Comparison of ENCODE assay signal across 31 mouse cellular contexts in genomic region chr11:87566501-87566900, GRCm38 (mm10). TPM values are rescaled to one million over a fixed set of nuclear protein-coding genes. Genes with fewer than 3 reads are reported as not detected.
DNase-seq lines count a peak whose midpoint lies in the region; ATAC-seq and TF ChIP-seq lines count a peak whose summit lies in the region.
"Had no signal": no experiment of that assay in that cellular context is flagged by ENCODE, and none has a peak within 500 bp of the region (broad histone marks: within the 10 kb centered on the region; RNA-seq: fewer than 3 reads in every experiment).

Gene Gm11492, plus strand, starts transcription at chr11:87566653.

- H3K27ac ChIP-seq in heart, adult 2 months, result peak within 1 kb of the TSS; percentile 81
- no peak within 1 kb of the TSS for H3K27ac ChIP-seq in heart, embryonic 10.5 days
- H3K27ac ChIP-seq in heart, embryonic 16.5 days (ENCODE audit: low read length), result peak within 1 kb of the TSS; percentile 35; the same call in 1 of the 2 replicates
- H3K27ac ChIP-seq in heart, embryonic 12.5 days (ENCODE audit: poor library complexity, severe bottlenecking), result no peak within 1 kb of the TSS
- peak within 1 kb of the TSS; percentile 99 for H3K27ac ChIP-seq in brown adipose tissue, adult 24 weeks (replicated peaks; ENCODE audit: low read depth, low read length)
- H3K27ac ChIP-seq in midbrain, embryonic 15.5 days, result no peak within 1 kb of the TSS
- H3K27ac ChIP-seq: embryonic facial prominence, embryonic 10.5 days; embryonic facial prominence, embryonic 13.5 days; forebrain, embryonic 12.5 days; forebrain, embryonic 15.5 days; hindbrain, embryonic 12.5 days; hindbrain, embryonic 15.5 days had no signal

- TF ChIP-seq POLR2A in heart, adult 2 months (IDR thresholded peaks at IDR 0.05; ENCODE audit: insufficient read depth, low read depth, low read length), result peak; percentile 23; the same call in 1 of the 2 replicates

- TF ChIP-seq EP300 in heart, adult 2 months (IDR thresholded peaks at IDR 0.05; ENCODE audit: insufficient read depth, low read depth, low read length), result no peak

- H3K4me2 ChIP-seq in heart, embryonic 16.5 days (ENCODE audit: low read depth, low read length), result no peak within 1 kb of the TSS
- H3K4me2 ChIP-seq in heart, embryonic 12.5 days, result no peak within 1 kb of the TSS
- no peak within 1 kb of the TSS for H3K4me2 ChIP-seq in midbrain, embryonic 15.5 days
- H3K4me2 ChIP-seq: embryonic facial prominence, embryonic 13.5 days; forebrain, embryonic 12.5 days; forebrain, embryonic 15.5 days; hindbrain, embryonic 12.5 days; hindbrain, embryonic 15.5 days had no signal

- intact Hi-C loops in heart, adult 2 months (cut with DNase I), result no loop called here

- 47% methylated on average over 3 of the region's 3 CpGs for WGBS in heart, adult 2 months
- WGBS in heart, embryonic 10.5 days, result 72% methylated on average over 3 of the region's 3 CpGs
- 54% methylated on average over 3 of the region's 3 CpGs for whole genome bisulfite sequencing in heart, embryonic 16.5 days
- WGBS in heart, embryonic 12.5 days, result 69% methylated on average over 3 of the region's 3 CpGs
- WGBS in midbrain, embryonic 15.5 days, result 83% methylated on average over 3 of the region's 3 CpGs

- TF ChIP-seq CTCF in heart, adult 2 months (IDR thresholded peaks at IDR 0.05), result no peak

- no peak within 1 kb of the TSS for H3K4me3 ChIP-seq in heart, adult 2 months
- H3K4me3 ChIP-seq in heart, embryonic 10.5 days, result no peak within 1 kb of the TSS
- no peak within 1 kb of the TSS for H3K4me3 ChIP-seq in heart, embryonic 16.5 days (ENCODE audit: low read length)
- H3K4me3 ChIP-seq in heart, embryonic 12.5 days, result no peak within 1 kb of the TSS
- no peak within 1 kb of the TSS for H3K4me3 ChIP-seq in brown adipose tissue, adult 24 weeks (ENCODE audit: insufficient read depth, low read depth, low read length)
- H3K4me3 ChIP-seq in midbrain, embryonic 15.5 days, result no peak within 1 kb of the TSS
- H3K4me3 ChIP-seq: embryonic facial prominence, embryonic 10.5 days; embryonic facial prominence, embryonic 13.5 days; erythroblast, embryonic 14.5 days; forebrain, embryonic 12.5 days; forebrain, embryonic 15.5 days; hindbrain, embryonic 12.5 days; hindbrain, embryonic 15.5 days had no signal

- H3K27me3 ChIP-seq in heart, adult 2 months (ENCODE audit: control insufficient read depth, insufficient read depth, low read length), result no peaks in the 10 kb centered on the region
- no peaks in the 10 kb centered on the region for H3K27me3 ChIP-seq in heart, embryonic 10.5 days (ENCODE audit: insufficient read depth, poor library complexity, severe bottlenecking)
- no peaks in the 10 kb centered on the region for H3K27me3 ChIP-seq in heart, embryonic 16.5 days (ENCODE audit: control insufficient read depth, insufficient read depth, low read length)
- no peaks in the 10 kb centered on the region for H3K27me3 ChIP-seq in heart, embryonic 12.5 days (replicated peaks)
- H3K27me3 ChIP-seq in midbrain, embryonic 15.5 days (replicated peaks), result no peaks in the 10 kb centered on the region
- H3K27me3 ChIP-seq: embryonic facial prominence, embryonic 13.5 days; forebrain, embryonic 12.5 days; forebrain, embryonic 15.5 days; hindbrain, embryonic 12.5 days; hindbrain, embryonic 15.5 days had no signal

- DNase-seq in heart, adult 2 months, result no peak
- DNase-seq in heart, embryonic 10.5 days (ENCODE audit: low spot score), result no peak
- DNase-seq: adrenal gland, adult 2 months; adrenal gland, postnatal 14 days; cerebellum, adult 11-12 months; cerebellum, adult 8-10 months; cerebellum, postnatal 10 days; cerebellum, postnatal 36 days; embryo, embryonic 11 days; gastrocnemius, postnatal 10 days; kidney, adult 2 months had no signal

- no peak within 1 kb of the TSS for H3K9ac ChIP-seq in heart, adult 2 months (ENCODE audit: low read depth, low read length)
- H3K9ac ChIP-seq in heart, embryonic 16.5 days (ENCODE audit: low read length), result no peak within 1 kb of the TSS
- H3K9ac ChIP-seq in heart, embryonic 12.5 days, result no peak within 1 kb of the TSS
- no peak within 1 kb of the TSS for H3K9ac ChIP-seq in midbrain, embryonic 15.5 days
- H3K9ac ChIP-seq: embryonic facial prominence, embryonic 13.5 days; forebrain, embryonic 12.5 days; forebrain, embryonic 15.5 days; hindbrain, embryonic 12.5 days; hindbrain, embryonic 15.5 days had no signal

- ATAC-seq in heart, embryonic 16.5 days (replicated peaks; ENCODE audit: extremely low read depth, insufficient read depth, low FRiP score), result no peak
- no peak for ATAC-seq in heart, embryonic 12.5 days (ENCODE audit: insufficient number of reproducible peaks, low FRiP score)
- no peak for ATAC-seq in midbrain, embryonic 15.5 days (replicated peaks)
- ATAC-seq: CD4-positive, CD25-positive, alpha-beta regulatory T cell, adult 4 months; forebrain, embryonic 15.5 days; intestine, postnatal 0 days had no signal

- no peaks in the 10 kb centered on the region for H3K79me2 ChIP-seq in heart, adult 2 months (replicated peaks; ENCODE audit: control insufficient read depth, insufficient read depth, low read length)

- H3K4me1 ChIP-seq in heart, adult 2 months (ENCODE audit: control insufficient read depth, insufficient read depth, low read length), result peaks cover 22% of the 10 kb centered on the region
- peaks cover 34% of the 10 kb centered on the region for H3K4me1 ChIP-seq in heart, embryonic 10.5 days
- H3K4me1 ChIP-seq in heart, embryonic 16.5 days (ENCODE audit: control insufficient read depth, insufficient read depth, low read length), result peaks cover 19% of the 10 kb centered on the region
- H3K4me1 ChIP-seq in heart, embryonic 12.5 days (replicated peaks), result peaks cover 27% of the 10 kb centered on the region
- peaks cover 34% of the 10 kb centered on the region for H3K4me1 ChIP-seq in brown adipose tissue, adult 24 weeks (ENCODE audit: control insufficient read depth, insufficient read depth, insufficient read length, low read length)
- no peaks in the 10 kb centered on the region for H3K4me1 ChIP-seq in midbrain, embryonic 15.5 days
- H3K4me1 ChIP-seq: forebrain, embryonic 12.5 days; forebrain, embryonic 15.5 days; hindbrain, embryonic 12.5 days; hindbrain, embryonic 15.5 days had no signal

- H3K36me3 ChIP-seq in heart, adult 2 months (ENCODE audit: control insufficient read depth, insufficient read depth, low read length), result peaks cover 2% of the 10 kb centered on the region; the same call in 1 of the 2 replicates
- no peaks in the 10 kb centered on the region for H3K36me3 ChIP-seq in heart, embryonic 10.5 days
- no peaks in the 10 kb centered on the region for H3K36me3 ChIP-seq in heart, embryonic 16.5 days (ENCODE audit: control insufficient read depth, insufficient read depth)
- H3K36me3 ChIP-seq in heart, embryonic 12.5 days, result no peaks in the 10 kb centered on the region
- no peaks in the 10 kb centered on the region for H3K36me3 ChIP-seq in midbrain, embryonic 15.5 days (replicated peaks)
- H3K36me3 ChIP-seq: embryonic facial prominence, embryonic 10.5 days; embryonic facial prominence, embryonic 13.5 days; forebrain, embryonic 12.5 days; forebrain, embryonic 15.5 days; hindbrain, embryonic 12.5 days; hindbrain, embryonic 15.5 days had no signal

- no peaks in the 10 kb centered on the region for H3K9me3 ChIP-seq in heart, embryonic 10.5 days
- H3K9me3 ChIP-seq in heart, embryonic 16.5 days (replicated peaks; ENCODE audit: control insufficient read depth, low read length), result no peaks in the 10 kb centered on the region
- H3K9me3 ChIP-seq in heart, embryonic 12.5 days (replicated peaks), result no peaks in the 10 kb centered on the region
- no peaks in the 10 kb centered on the region for H3K9me3 ChIP-seq in midbrain, embryonic 15.5 days
- H3K9me3 ChIP-seq: embryonic facial prominence, embryonic 10.5 days; embryonic facial prominence, embryonic 13.5 days; forebrain, embryonic 12.5 days; forebrain, embryonic 15.5 days; hindbrain, embryonic 12.5 days; hindbrain, embryonic 15.5 days had no signal

RNA-seq across cellular contexts. Expression of gene Gm11492, which starts in this region (rescaled TPM):
- not detected for total RNA-seq in heart, adult 2 months (2021)
- 0.04 TPM in 1 of 2 replicates, not detected in the other for polyA plus RNA-seq in heart, adult 2 months (2012; rRNA removed)
- not detected in 2 replicates for polyA plus RNA-seq in heart, embryonic 10.5 days (2016; fragmentation: Nextera tagmentation; extraction: Ambion mirVana)
- not detected in 2 replicates for polyA plus RNA-seq in heart, embryonic 16.5 days (2015; fragmentation: Nextera tagmentation; extraction: Ambion mirVana)
- polyA plus RNA-seq in heart, embryonic 12.5 days (2016; fragmentation: Nextera tagmentation; extraction: Ambion mirVana), result not detected in 2 replicates
- polyA plus RNA-seq in brown adipose tissue, adult 24 weeks (2012; ENCODE audit: insufficient read depth, insufficient read length, missing spikeins), result not detected in 2 replicates
- polyA plus RNA-seq in midbrain, embryonic 15.5 days (2015; fragmentation: Nextera tagmentation; extraction: Ambion mirVana), result not detected in 2 replicates
- total RNA-seq: adrenal gland, adult 2 months; adrenal gland, postnatal 14 days; adrenal gland, postnatal 4 days; gastrocnemius, postnatal 10 days; gastrocnemius, postnatal 36 days; hematopoietic stem cell, adult 5-6 weeks; MEL had no signal
- polyA plus RNA-seq: adrenal gland, adult 2 months; C2C12; CD4-positive, CD25-positive, alpha-beta regulatory T cell, adult 4 months; embryonic facial prominence, embryonic 10.5 days; embryonic facial prominence, embryonic 13.5 days; erythroblast, embryonic 14.5 days; forebrain, embryonic 12.5 days; forebrain, embryonic 15.5 days; heart, embryonic 14.5 days; hindbrain, embryonic 12.5 days; hindbrain, embryonic 15.5 days; intestine, embryonic 14.5 days; intestine, postnatal 0 days; kidney, adult 2 months had no signal

Comparison
In these comparisons a context has a peak if more than half of its experiments do, and no peak if none do; other contexts are left out.
1. H3K27ac ChIP-seq: peak in heart, adult 2 months (single experiment), heart, embryonic 16.5 days (single experiment) and brown adipose tissue, adult 24 weeks (single experiment); none in heart, embryonic 10.5 days (single experiment), heart, embryonic 12.5 days (single experiment) and midbrain, embryonic 15.5 days (single experiment).